Mouse (Mus musculus): ENCODE data around the gene Pdzd2.

The Pdzd2 gene

GRCm38 (mm10) chr15:12617651-12618050 lies 122.1 kb downstream of the Pdzd2 start:
- peak in 1 of 2 experiments; percentile 20 for DNase-seq

GRCm38 (mm10) chr15:12617220-12617619 lies 122.5 kb downstream of the Pdzd2 start:
- peak in 1 of 2 experiments; percentile 7 for DNase-seq

- no peak for DNase-seq
Observed at GRCm38 (mm10) chr15:12614944-12615878, 124.5 kb downstream of the Pdzd2 start.

- no peak for DNase-seq
Observed at GRCm38 (mm10) chr15:12614011-12614410, 125.7 kb downstream of the Pdzd2 start.

GRCm38 (mm10) chr15:12612944-12613675 lies 126.6 kb downstream of the Pdzd2 start:
- no peak for DNase-seq

GRCm38 (mm10) chr15:12608090-12608489 lies 131.6 kb downstream of the Pdzd2 start:
- no peak for DNase-seq

GRCm38 (mm10) chr15:12606306-12606705 lies 133.4 kb downstream of the Pdzd2 start:
- DNase-seq, result no peak

GRCm38 (mm10) chr15:12605239-12605993 lies 134.3 kb downstream of the Pdzd2 start:
- DNase-seq, result no peak

- no peak for DNase-seq
Observed at GRCm38 (mm10) chr15:12603674-12604073, 136.1 kb downstream of the Pdzd2 start.

- DNase-seq, result no peak
Observed at GRCm38 (mm10) chr15:12593094-12593493, 146.6 kb downstream of the Pdzd2 start.

GRCm38 (mm10) chr15:12592628-12593027 lies 147.1 kb downstream of the Pdzd2 start:
- DNase-seq, result peak; percentile 13 to 22

- DNase-seq, result no peak
Observed at GRCm38 (mm10) chr15:12588661-12589060, 151.1 kb downstream of the Pdzd2 start.

- no peak for DNase-seq
Observed at GRCm38 (mm10) chr15:12586852-12587424, 152.8 kb downstream of the Pdzd2 start.

- peak; percentile 25 to 34 for DNase-seq
Observed at GRCm38 (mm10) chr15:12586154-12586553, 153.6 kb downstream of the Pdzd2 start.

- DNase-seq, result no peak
Observed at GRCm38 (mm10) chr15:12583051-12583450, 156.7 kb downstream of the Pdzd2 start.

- no peak for DNase-seq
Observed at GRCm38 (mm10) chr15:12582471-12582870, 157.3 kb downstream of the Pdzd2 start.

- no peak for DNase-seq
Observed at GRCm38 (mm10) chr15:12579196-12579595, 160.5 kb downstream of the Pdzd2 start.

- peak in 1 of 2 experiments; percentile 35 for DNase-seq
Observed at GRCm38 (mm10) chr15:12578276-12578675, 161.4 kb downstream of the Pdzd2 start.

GRCm38 (mm10) chr15:12577715-12578114 lies 162.0 kb downstream of the Pdzd2 start:
- DNase-seq, result no peak

- DNase-seq, result no peak
Observed at GRCm38 (mm10) chr15:12577054-12577696, 162.5 kb downstream of the Pdzd2 start.

- DNase-seq, result no peak
Observed at GRCm38 (mm10) chr15:12573621-12574020, 166.1 kb downstream of the Pdzd2 start.

GRCm38 (mm10) chr15:12571168-12571567 lies 168.6 kb downstream of the Pdzd2 start:
- DNase-seq, result no peak
